Mouse (Mus musculus): Measurements from ENCODE around the gene Golga3.

Gene Golga3

DNA sequence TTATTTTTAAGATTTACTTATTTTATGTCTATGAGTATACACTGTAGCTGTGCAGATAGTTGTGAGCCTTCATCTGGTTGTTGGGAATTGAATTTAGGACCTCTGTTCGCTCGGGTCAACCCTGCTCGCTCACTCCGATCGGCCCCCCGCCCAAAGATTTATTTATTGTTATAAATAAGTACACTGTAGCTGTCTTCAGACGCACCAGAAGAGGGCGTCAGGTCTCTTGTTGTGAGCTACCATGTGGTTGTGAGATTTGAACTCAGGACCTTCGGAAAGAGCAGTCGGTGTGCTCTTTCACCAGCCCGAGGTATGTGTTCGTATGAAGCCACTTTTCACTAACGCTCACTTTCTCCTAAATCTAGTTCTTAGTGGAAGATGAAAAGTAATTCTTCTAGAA is 55.1 kb downstream of the Golga3 start:
- DNase-seq (ENCODE audit: low read depth, low spot score): peak; percentile 22

DNA sequence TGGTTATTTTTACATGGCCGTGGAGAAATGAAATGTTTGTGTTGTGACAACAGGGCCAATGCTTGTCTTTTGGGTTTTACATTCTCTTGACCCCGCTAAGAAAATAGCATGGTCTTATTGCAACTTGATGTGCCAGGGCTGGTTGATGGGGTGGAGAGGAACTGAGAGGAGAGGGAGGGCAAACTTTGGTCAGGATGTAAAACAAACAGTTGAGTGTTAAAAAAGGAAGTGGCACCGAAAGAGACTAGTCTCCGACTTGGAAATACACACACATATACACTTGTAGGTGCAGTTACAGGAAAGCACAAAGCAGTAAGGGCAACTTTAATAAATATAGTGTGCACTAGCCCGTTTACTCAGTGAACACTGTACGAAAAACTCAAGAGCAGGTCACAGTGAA is 55.8 kb downstream of the Golga3 start:
- DNase-seq (ENCODE audit: low read depth, low spot score): no peak

DNA sequence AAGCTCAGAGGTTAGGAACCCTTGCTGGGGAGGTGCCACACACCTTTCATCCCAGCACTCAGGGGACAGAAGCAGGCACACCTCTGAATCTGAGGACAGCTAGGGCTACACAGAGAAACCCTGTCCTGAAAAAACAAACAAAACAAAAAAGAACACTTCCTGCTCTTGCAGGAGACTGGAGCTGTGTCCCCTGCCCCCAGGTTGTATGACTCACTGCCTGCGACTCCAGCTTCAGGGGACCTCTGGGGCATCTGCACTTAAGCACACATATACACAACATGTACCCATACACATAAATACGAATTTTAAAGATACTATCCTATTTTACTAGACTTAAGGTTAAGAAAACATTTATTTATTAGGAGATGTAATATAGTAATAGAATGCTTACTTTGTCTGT is 67.6 kb downstream of the Golga3 start:
- no peak for DNase-seq (ENCODE audit: low read depth, low spot score)

DNA sequence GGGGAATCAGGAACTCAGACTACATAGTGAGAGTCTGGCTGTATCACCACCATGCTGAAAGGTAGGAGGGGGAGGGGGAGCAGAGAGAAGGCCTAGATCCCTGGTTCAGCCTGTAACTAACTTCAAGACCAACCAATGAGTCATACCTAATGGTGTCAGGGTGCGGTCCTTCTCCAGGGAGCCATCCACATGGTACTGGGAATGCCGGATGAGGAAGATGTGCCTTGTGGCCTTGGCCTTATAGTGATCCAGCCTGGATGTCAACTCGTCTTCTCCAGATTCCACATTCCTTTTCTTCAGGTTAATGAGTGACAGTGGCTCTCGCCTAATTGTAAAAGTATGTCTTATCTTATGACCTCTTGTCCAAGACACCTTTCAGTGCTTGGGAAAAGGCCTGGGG is 90.4 kb downstream of the Golga3 start:
- no peak for DNase-seq (ENCODE audit: low read depth, low spot score)

DNA sequence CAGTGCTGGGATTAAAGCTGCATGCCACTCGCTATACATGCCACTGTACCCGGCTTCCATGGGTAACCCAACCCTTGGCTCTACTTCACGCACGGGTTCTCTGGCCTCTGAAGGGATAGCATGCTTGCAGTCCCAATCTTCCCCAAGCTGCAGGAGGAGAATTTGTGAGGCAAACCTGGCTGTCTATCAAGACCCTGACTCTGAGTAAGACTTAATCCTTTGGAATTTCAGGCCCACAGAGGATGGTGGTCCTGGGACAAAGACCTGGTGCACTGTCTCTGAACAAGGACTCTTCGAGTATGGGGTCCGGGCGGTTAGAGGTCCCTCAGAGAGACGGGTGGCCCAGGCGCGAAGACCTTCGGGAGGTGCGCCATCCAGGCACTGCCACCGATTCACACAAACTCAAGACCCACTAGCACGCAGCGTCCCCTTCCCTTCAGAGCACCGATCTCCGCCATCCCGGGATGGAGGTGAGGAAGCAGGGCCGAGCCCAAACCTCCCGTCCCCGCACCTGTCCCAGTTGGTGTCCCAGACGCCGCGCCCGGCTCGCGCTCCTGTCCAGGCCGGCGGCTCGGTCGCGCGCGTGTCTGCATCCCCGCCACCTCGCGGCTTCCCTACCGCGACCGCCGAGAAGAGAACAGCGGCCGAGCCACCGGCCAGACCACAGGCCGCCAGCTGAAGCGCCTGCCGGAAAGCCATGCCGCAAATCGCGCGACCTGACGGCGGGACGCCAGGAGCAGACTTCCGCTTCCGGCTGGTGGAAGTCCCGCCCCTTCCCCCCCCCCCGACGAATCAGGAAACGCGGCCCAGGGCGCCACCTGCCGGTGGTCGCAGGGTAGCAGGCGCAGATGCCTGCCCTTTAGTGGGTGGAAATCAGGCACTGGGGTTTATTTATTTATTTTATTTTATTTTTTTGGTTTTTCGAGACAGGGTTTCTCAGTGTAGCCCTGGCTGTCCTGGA is 92.9 kb downstream of the Golga3 start, which contains the start of gene Pgam5:
TSS of gene Pgam5 (minus strand) at position 773 of the 961 bp plus-strand sequence.
- peak; percentile 82 for DNase-seq (ENCODE audit: low read depth, low spot score)

DNA sequence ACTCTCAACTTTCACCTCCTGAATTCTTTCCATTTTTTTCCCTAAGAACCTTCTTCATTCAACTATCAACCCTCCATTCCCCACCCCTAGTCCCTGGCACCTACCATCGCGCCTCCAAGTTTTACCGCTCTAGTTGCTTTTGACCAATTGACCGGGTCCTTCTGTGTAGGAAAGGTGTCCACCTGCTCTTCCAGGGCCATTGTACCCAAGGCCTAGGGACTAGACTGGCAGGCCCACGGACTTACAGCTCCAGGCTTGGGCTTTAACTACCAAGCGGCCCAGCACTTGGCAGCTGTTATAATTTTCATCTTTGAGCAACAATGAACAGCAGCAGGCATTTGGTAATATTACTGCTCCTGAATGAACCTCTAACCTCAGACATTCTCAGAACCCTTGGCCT is 93.7 kb downstream of the Golga3 start:
- DNase-seq (ENCODE audit: low read depth, low spot score): no peak

DNA sequence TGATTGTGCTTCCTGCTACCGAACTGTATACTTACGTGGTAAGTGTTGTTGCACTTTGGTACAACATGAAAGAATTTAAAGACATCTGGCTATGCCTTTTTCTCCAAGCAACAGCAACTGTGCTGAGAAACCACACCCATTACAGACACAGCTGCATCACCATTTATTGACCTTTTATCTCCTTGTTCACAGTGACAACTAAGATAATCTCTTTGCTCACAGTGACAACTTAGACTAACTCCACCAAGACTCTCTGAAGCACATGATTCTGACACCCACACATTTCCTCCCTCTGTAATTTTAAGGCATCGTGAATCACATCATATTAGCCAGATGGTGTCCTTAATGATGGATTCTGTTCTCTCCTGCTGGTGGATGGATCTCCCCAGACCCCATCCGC is 97.6 kb downstream of the Golga3 start:
- DNase-seq (ENCODE audit: low read depth, low spot score): no peak

DNA sequence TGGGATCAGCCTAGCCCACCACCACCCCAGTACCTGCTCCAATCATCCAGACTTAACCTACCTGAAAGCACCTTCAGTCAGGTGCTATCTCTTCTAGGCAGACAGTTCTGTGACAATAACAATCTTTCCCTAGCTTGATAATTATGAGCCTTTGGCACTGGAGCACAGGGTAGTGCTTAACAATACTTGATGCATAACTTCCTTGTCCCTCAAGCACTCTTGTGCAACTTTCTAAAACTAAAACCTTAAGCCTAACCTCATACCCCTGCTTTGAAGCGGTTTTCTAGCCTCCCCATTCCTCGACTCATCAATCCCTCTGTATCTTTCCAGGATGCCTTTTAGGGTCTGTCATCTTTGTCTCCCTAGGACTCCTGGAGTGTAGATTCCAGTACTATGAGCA is 98.3 kb downstream of the Golga3 start:
- DNase-seq (ENCODE audit: low read depth, low spot score): no peak

Measured in c-Kit-negative CD71-positive TER-119-positive erythroid progenitor cells, embryonic 14.5 days (primary cell).